ENCODE assay signal across 18 mouse cellular contexts in the genomic region with DNA sequence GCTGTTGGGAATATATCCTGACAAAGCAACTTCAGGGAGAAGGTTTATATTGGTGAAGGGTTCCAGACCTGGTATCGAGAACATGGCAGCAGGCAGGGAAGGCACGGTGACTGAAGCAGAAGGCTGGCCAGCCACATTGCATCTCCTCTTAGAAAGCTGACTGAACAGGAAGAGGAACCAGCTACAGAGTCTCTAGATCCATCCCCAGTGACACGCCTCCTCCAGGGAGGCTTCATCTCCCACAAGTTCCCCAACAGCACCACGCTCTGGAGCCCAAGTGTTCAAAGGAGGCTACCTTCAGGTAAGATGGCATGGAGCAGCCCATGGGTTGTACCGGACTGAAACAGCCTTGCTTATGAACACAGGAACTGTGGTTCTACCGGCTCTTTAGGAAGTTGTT.
"Had no signal": no experiment of that assay in that cellular context is flagged by ENCODE, and none has a peak within 500 bp of the region (broad histone marks: within the 10 kb centered on the region; RNA-seq: fewer than 3 reads in every experiment).

No protein-coding gene starts in this region.

- H3K4me3 ChIP-seq: kidney, embryonic 15.5 days; left cerebral cortex, adult 2 months; liver, embryonic 13.5 days; megakaryocyte, embryonic 14.5 days; midbrain, embryonic 10.5 days; midbrain, embryonic 13.5 days had no signal

- ATAC-seq: midbrain, embryonic 13.5 days had no signal

- H3K4me1 ChIP-seq: kidney, embryonic 15.5 days; liver, embryonic 13.5 days; midbrain, embryonic 10.5 days; midbrain, embryonic 13.5 days had no signal

- H3K27me3 ChIP-seq: kidney, embryonic 15.5 days; liver, embryonic 13.5 days; megakaryocyte, embryonic 14.5 days; midbrain, embryonic 13.5 days had no signal

- DNase-seq: kidney, adult 11 months; kidney, adult 8-10 months; kidney, postnatal 10 days; kidney, postnatal 36 days; layer of hippocampus, postnatal 36 days; liver, embryonic 13.5 days; lung, adult 2 months; lung, postnatal 14 days; lung, postnatal 4 days; retina, postnatal 1 day; spleen, adult 18-20 months; thymus, adult 18-20 months; thymus, postnatal 36 days had no signal

- H3K9me3 ChIP-seq: kidney, embryonic 15.5 days; liver, embryonic 13.5 days; megakaryocyte, embryonic 14.5 days; midbrain, embryonic 10.5 days; midbrain, embryonic 13.5 days had no signal

- H3K9ac ChIP-seq: kidney, embryonic 15.5 days; liver, embryonic 13.5 days; midbrain, embryonic 13.5 days had no signal

- H3K4me2 ChIP-seq: kidney, embryonic 15.5 days; liver, embryonic 13.5 days; midbrain, embryonic 13.5 days had no signal

- H3K27ac ChIP-seq: kidney, embryonic 15.5 days; left cerebral cortex, adult 2 months; liver, embryonic 13.5 days; midbrain, embryonic 10.5 days; midbrain, embryonic 13.5 days had no signal
